Mouse (Mus musculus) adipocyte (in vitro differentiated cells): ENCODE measurements around the gene Vmn1r189.
"Not testable (repeated sequence)": the region's sequence is repeated elsewhere in the genome, so short reads cannot be mapped to it uniquely, and the experiment has no call there.

ENCODE experiments used
- DNase-seq: peaks from one replicate; pipeline ENCODE4 v3.0.0-alpha.2; 2016; ENCODE audit warnings: low spot score

Gene Vmn1r189

GRCm38 (mm10) chr13:22105724-22106123 lies at the start of gene Vmn1r189:
Vmn1r189 (minus strand) TSS chr13:22105824.
- DNase-seq = not testable (repeated sequence)

- DNase-seq = not testable (repeated sequence)
Measured at GRCm38 (mm10) chr13:22136495-22137293, 31.1 kb upstream of the Vmn1r189 start.

GRCm38 (mm10) chr13:22084140-22084539 lies 21.5 kb downstream of the Vmn1r189 start, which contains the start of gene Vmn1r188:
Vmn1r188 (plus strand) TSS chr13:22084440.
- DNase-seq = not testable (repeated sequence)

GRCm38 (mm10) chr13:22063468-22063867 lies 42.2 kb downstream of the Vmn1r189 start:
- DNase-seq = no peak

GRCm38 (mm10) chr13:22061422-22061821 lies 44.2 kb downstream of the Vmn1r189 start:
- no peak for DNase-seq

GRCm38 (mm10) chr13:22053754-22054153 lies 51.9 kb downstream of the Vmn1r189 start:
- no peak for DNase-seq

- DNase-seq = no peak
Measured at GRCm38 (mm10) chr13:22051523-22051859, 54.1 kb downstream of the Vmn1r189 start.

- peak; percentile 51 for DNase-seq
Measured at GRCm38 (mm10) chr13:22050591-22051522, 54.8 kb downstream of the Vmn1r189 start.
